In the genomic region with DNA sequence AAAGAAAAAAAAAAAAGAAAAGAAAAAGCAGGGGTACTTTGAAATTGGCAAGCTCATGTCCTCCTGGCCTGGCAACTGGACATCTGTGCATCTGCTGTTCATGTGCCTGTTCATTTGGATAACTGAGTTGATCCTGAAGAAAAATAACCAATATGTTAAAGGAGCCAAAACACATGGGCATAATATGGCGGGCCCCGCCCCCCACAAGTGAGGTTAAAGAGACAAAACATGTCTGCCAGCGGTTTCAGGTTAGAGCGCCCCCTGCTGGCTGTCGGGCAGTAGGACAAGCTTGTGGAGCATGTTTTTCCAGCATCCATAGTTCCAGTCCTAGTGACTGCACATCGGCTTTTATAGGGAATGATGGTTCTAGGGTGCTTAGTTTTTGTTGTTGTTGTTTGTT, we compare ENCODE assay signal across 8 mouse cellular contexts. TPM values are rescaled to one million over a fixed set of nuclear protein-coding genes. Genes with fewer than 3 reads are reported as not detected.
A peak's percentile ranks its signal among the peaks of the same experiment; 100 is the strongest.
DNase-seq lines count a peak whose midpoint lies in the region; ATAC-seq and TF ChIP-seq lines count a peak whose summit lies in the region.

No protein-coding gene starts in this region.

- H3K9ac ChIP-seq in lung, embryonic 14.5 days, result no peak overlapping the region

- ATAC-seq in cerebellum, adult (ENCODE audit: insufficient number of reproducible peaks, low FRiP score, low TSS enrichment), result no peak
- ATAC-seq in lung, embryonic 14.5 days (ENCODE audit: insufficient read depth), result no peak

- peaks cover 3% of the 10 kb centered on the region; the same call in 1 of the 2 replicates for H3K4me1 ChIP-seq in lung, embryonic 14.5 days (ENCODE audit: insufficient read depth)

- H3K9me3 ChIP-seq in lung, embryonic 14.5 days (ENCODE audit: low read depth, low read length), result no peaks in the 10 kb centered on the region

- peaks cover 32% of the 10 kb centered on the region for H3K36me3 ChIP-seq in lung, embryonic 14.5 days (ENCODE audit: insufficient read depth)

- no peak overlapping the region for H3K4me3 ChIP-seq in lung, embryonic 14.5 days (ENCODE audit: low read depth, low read length)

- no peak overlapping the region for H3K27ac ChIP-seq in lung, embryonic 14.5 days (ENCODE audit: low read depth)

- WGBS in lung, embryonic 14.5 days, result 22% methylated on average over 6 of the region's 6 CpGs

- peak; percentile 89 for TF ChIP-seq CTCF in lung, embryonic 14.5 days (IDR thresholded peaks at IDR 0.05; ENCODE audit: low read depth)

- DNase-seq in cerebellum, adult 18-20 months, result peak; percentile 47 to 66
- DNase-seq in right cerebral cortex, adult 2 months (ENCODE audit: low spot score in 2 of 2), result peak; percentile 47
- no peak for DNase-seq in right cerebral cortex, postnatal 36 days (ENCODE audit: low spot score in 2 of 2)
- DNase-seq in cerebellum, postnatal 4 days (ENCODE audit: low spot score in 2 of 2), result peak; percentile 67 to 76
- DNase-seq in kidney, adult 8-10 months, result peak; percentile 55 to 75
- DNase-seq in lung, embryonic 14.5 days, result peak; percentile 80
- DNase-seq in spleen, adult 12 weeks (ENCODE audit: low spot score), result peak; percentile 78

- no peaks in the 10 kb centered on the region for H3K27me3 ChIP-seq in lung, embryonic 14.5 days (ENCODE audit: insufficient read depth, low read length)

- H3K4me2 ChIP-seq in lung, embryonic 14.5 days, result no peak overlapping the region

RNA-seq across cellular contexts. Expression of gene Taldo1, which starts 2.8 kb away (rescaled TPM):
- 241 and 257 TPM in 2 replicates for polyA plus RNA-seq in lung, embryonic 14.5 days (2014; fragmentation: Nextera tagmentation; extraction: Ambion mirVana)

RNA-seq across cellular contexts. Expression of gene Gatd1, which starts 19.2 kb away (rescaled TPM):
- 48.5 and 49.1 TPM in 2 replicates for polyA plus RNA-seq in lung, embryonic 14.5 days (2014; fragmentation: Nextera tagmentation; extraction: Ambion mirVana)

RNA-seq across cellular contexts. Expression of gene Cend1, which starts 34.5 kb away (rescaled TPM):
- polyA plus RNA-seq in lung, embryonic 14.5 days (2014; fragmentation: Nextera tagmentation; extraction: Ambion mirVana), result not detected in 2 replicates

RNA-seq across cellular contexts. Expression of gene Slc25a22, which starts 42.9 kb away (rescaled TPM):
- 27.6 and 30.1 TPM in 2 replicates for polyA plus RNA-seq in lung, embryonic 14.5 days (2014; fragmentation: Nextera tagmentation; extraction: Ambion mirVana)

RNA-seq across cellular contexts. Expression of gene Pidd1, which starts 49.1 kb away (rescaled TPM):
- 12.6 and 14.2 TPM in 2 replicates for polyA plus RNA-seq in lung, embryonic 14.5 days (2014; fragmentation: Nextera tagmentation; extraction: Ambion mirVana)

Comparison
In these comparisons a context has a peak if more than half of its experiments do, and no peak if none do; other contexts are left out.
1. DNase-seq: peak in cerebellum, adult 18-20 months (2 of 2), right cerebral cortex, adult 2 months (2 of 2), cerebellum, postnatal 4 days (2 of 2), kidney, adult 8-10 months (2 of 2), lung, embryonic 14.5 days (single experiment) and spleen, adult 12 weeks (single experiment); none in right cerebral cortex, postnatal 36 days (0 of 2).